Mouse (Mus musculus) cerebral cortex, adult 2 months (tissue): Measurements from ENCODE around the gene Gm10300.

ENCODE experiments used
- WGBS: fragments of 180-500 bp; shearing (Covaris S2); methylation state at CpG from one replicate; pipeline ENCODE4 v1.1.7; 2018; 5-methylcytosine and 5-hydroxymethylcytosine counted together

The Gm10300 gene

GRCm38 (mm10) chr4:132079555-132080275 is 5.2 kb downstream of the Gm10300 start:
- WGBS: 16% methylated on average over 19 of the region's 19 CpGs

- WGBS: 73% methylated on average over 4 of the region's 4 CpGs
Observed at GRCm38 (mm10) chr4:132080492-132080983, 6.0 kb downstream of the Gm10300 start.

GRCm38 (mm10) chr4:132085114-132085513 is 10.6 kb downstream of the Gm10300 start:
- 88% methylated on average over 7 of the region's 7 CpGs for WGBS

GRCm38 (mm10) chr4:132088921-132089320 is 14.4 kb downstream of the Gm10300 start:
- 15% methylated on average over 7 of the region's 7 CpGs for WGBS

GRCm38 (mm10) chr4:132093136-132093535 is 18.6 kb downstream of the Gm10300 start:
- WGBS: 83% methylated on average over 6 of the region's 6 CpGs

GRCm38 (mm10) chr4:132093928-132094327 is 19.4 kb downstream of the Gm10300 start:
- 83% methylated on average over 5 of the region's 5 CpGs for WGBS

GRCm38 (mm10) chr4:132095043-132095442 is 20.5 kb downstream of the Gm10300 start:
- 86% methylated on average over 7 of the region's 7 CpGs for WGBS

- 82% methylated on average over 5 of the region's 5 CpGs for WGBS
Observed at GRCm38 (mm10) chr4:132099548-132099947, 25.1 kb downstream of the Gm10300 start.

GRCm38 (mm10) chr4:132101152-132101551 is 26.7 kb downstream of the Gm10300 start:
- WGBS: 29% methylated on average over 3 of the region's 3 CpGs

- WGBS: 88% methylated on average over 7 of the region's 7 CpGs
Observed at GRCm38 (mm10) chr4:132108221-132108620, 33.7 kb downstream of the Gm10300 start.

GRCm38 (mm10) chr4:132111227-132111626 is 36.7 kb downstream of the Gm10300 start:
- WGBS: 72% methylated on average over 4 of the region's 4 CpGs

- 50% methylated on average over 53 of the region's 53 CpGs for WGBS
Observed at GRCm38 (mm10) chr4:132113411-132114095, 39.1 kb downstream of the Gm10300 start.

- 84% methylated on average over 4 of the region's 4 CpGs for WGBS
Observed at GRCm38 (mm10) chr4:132116315-132116714, 41.8 kb downstream of the Gm10300 start.

GRCm38 (mm10) chr4:132119566-132119965 is 45.1 kb downstream of the Gm10300 start:
- WGBS: 39% methylated on average over 9 of the region's 9 CpGs

GRCm38 (mm10) chr4:132121674-132122073 is 47.2 kb downstream of the Gm10300 start:
- 77% methylated on average over 5 of the region's 5 CpGs for WGBS

GRCm38 (mm10) chr4:132123166-132123565 is 48.7 kb downstream of the Gm10300 start:
- 40% methylated on average over 1 of the region's 1 CpGs for WGBS
